Mouse (Mus musculus) embryonic facial prominence, embryonic 13.5 days (tissue): ENCODE results near the gene Coq4. TPM values are rescaled to one million over a fixed set of nuclear protein-coding genes. Genes with fewer than 3 reads are reported as not detected.

Experiments used
- ATAC-seq: fragments of 200-750 bp; cut with Nextera tagmentation; 2 replicates; pipeline ENCODE4 v1.8.0; 2017; ENCODE audit warnings: low read depth; ENCODE audit not compliant: insufficient number of reproducible peaks, insufficient read depth, low FRiP score, low TSS enrichment
- H3K27ac ChIP-seq: fragments of 300-500 bp; sonication (generic); 2 replicates; pipeline ENCODE4 v1.5.1; 2015; ENCODE audit warnings: moderate library complexity, mild to moderate bottlenecking, inconsistent platforms
- H3K27me3 ChIP-seq: fragments of 300-500 bp; sonication (generic); 2 replicates; pipeline ENCODE4 v1.6.1; 2015; ENCODE audit warnings: mild to moderate bottlenecking, inconsistent platforms
- H3K36me3 ChIP-seq: fragments of 300-500 bp; sonication (generic); 2 replicates; pipeline ENCODE4 v1.6.1; 2015; ENCODE audit warnings: mild to moderate bottlenecking, inconsistent platforms
- H3K4me1 ChIP-seq: fragments of 300-500 bp; sonication (generic); 2 replicates; pipeline ENCODE4 v1.6.1; 2015; ENCODE audit warnings: inconsistent platforms
- H3K4me2 ChIP-seq: fragments of 300-500 bp; sonication (generic); 2 replicates; pipeline ENCODE4 v1.6.1; 2015; ENCODE audit warnings: moderate library complexity, mild to moderate bottlenecking, inconsistent platforms
- H3K4me3 ChIP-seq: fragments of 300-500 bp; sonication (generic); 2 replicates; pipeline ENCODE4 v1.5.1; 2015; ENCODE audit warnings: mild to moderate bottlenecking, inconsistent platforms
- H3K9ac ChIP-seq: fragments of 300-500 bp; sonication (generic); 2 replicates; pipeline ENCODE4 v1.6.1; 2015; ENCODE audit warnings: mild to moderate bottlenecking, inconsistent platforms
- H3K9me3 ChIP-seq: fragments of 300-500 bp; sonication (generic); 2 replicates; pipeline ENCODE4 v1.6.1; 2016; ENCODE audit warnings: inconsistent platforms
- WGBS: fragments of 180-500 bp; shearing (Covaris S2); methylation state at CpG from one replicate; pipeline ENCODE4 v1.1.7; 2015; ENCODE audit warnings: mixed read lengths; 5-methylcytosine and 5-hydroxymethylcytosine counted together
- polyA plus RNA-seq: library from polyadenylated mRNA; unstranded; fragments of >200 nt; fragmentation: Nextera tagmentation; extraction: Ambion mirVana; gene quantifications from 2 replicates; pipeline ENCODE4 v1.2.1, GENCODE M21; 2015

Gene Coq4
- polyA plus RNA-seq, 1 experiment from 2014 or later: 31.1 TPM

DNA sequence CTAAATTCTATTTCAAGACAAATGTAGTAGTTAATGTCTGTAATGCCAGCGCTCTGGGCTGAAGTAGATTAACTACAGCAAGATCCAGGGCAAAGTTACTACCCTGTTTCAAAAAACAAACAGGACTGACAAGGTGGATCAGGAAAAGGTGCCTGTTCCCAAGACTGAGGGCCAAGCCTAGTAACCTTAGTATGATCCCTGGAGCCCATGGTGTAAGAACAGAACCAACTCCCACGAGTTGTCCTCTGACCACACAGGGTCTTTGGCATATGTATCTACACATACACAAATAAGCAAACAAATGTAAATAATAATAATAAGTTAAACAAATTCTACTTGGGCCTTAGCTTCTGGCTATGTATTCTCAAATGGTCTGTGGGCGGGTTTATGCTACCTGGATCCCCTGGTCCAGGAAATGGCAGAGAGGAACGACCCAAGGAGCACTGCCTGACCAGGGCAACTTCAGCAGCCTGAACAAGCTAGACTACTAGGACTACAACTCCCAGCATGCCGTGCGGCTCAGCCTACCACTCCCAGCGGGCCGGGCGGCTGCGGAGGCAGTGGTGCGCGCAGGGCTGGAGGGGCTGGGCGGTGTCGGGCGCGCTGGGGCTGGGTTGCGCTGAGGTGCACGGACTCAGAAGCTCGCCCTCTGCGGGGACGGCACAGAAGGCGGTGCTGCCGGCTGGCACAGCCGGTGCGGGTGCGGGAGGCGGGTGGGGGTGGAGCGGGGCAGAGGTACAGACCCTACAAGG is 15.0 kb downstream of the Coq4 start, which contains the start of gene Slc27a4:
Gene Slc27a4, plus strand, starts transcription at position 560 of the 752 bp plus-strand sequence.
- peak within 1 kb of the TSS; percentile 65 for H3K27ac ChIP-seq
- H3K4me3 ChIP-seq: peak within 1 kb of the TSS; percentile 71
- peak within 1 kb of the TSS; percentile 88 for H3K4me2 ChIP-seq
- WGBS: 5% methylated on average over 28 of the region's 28 CpGs
- peak within 1 kb of the TSS; percentile 85 for H3K9ac ChIP-seq
- no peaks in the 10 kb centered on the region for H3K9me3 ChIP-seq
- peaks cover 9% of the 10 kb centered on the region for H3K4me1 ChIP-seq
- H3K27me3 ChIP-seq: no peaks in the 10 kb centered on the region
- peaks cover 32% of the 10 kb centered on the region for H3K36me3 ChIP-seq
- ATAC-seq: peak; percentile 95

DNA sequence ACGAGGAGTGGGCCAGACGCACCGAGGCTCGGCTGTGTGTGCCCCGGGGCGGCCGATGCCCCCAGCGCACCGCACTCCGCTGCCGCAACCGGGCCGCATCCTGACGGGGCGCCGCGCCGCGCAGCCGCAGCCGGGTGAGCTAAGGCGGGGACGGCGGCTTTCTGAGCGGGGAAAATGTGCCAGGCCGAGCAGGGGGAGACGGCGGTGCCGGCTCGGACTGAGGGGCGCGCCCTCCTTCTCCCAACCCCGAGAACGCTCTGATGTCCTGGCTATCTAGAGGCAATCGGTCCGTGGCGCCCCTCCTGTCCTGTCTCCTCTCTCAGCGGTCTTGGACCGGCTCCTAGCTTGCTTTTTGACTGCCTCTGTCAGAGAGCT is 15.5 kb downstream of the Coq4 start:
- H3K4me3 ChIP-seq: peak overlapping the region; percentile 71
- peak overlapping the region; percentile 88 for H3K4me2 ChIP-seq
- H3K27me3 ChIP-seq: no peaks in the 10 kb centered on the region
- H3K9ac ChIP-seq: peak overlapping the region; percentile 85
- H3K36me3 ChIP-seq: peaks cover 35% of the 10 kb centered on the region
- H3K9me3 ChIP-seq: no peaks in the 10 kb centered on the region
- ATAC-seq: peak; percentile 70; the same call in 1 of the 2 replicates
- H3K27ac ChIP-seq: peak overlapping the region; percentile 65
- H3K4me1 ChIP-seq: peaks cover 9% of the 10 kb centered on the region
- under 1% methylated on average over 39 of the region's 39 CpGs for WGBS

DNA sequence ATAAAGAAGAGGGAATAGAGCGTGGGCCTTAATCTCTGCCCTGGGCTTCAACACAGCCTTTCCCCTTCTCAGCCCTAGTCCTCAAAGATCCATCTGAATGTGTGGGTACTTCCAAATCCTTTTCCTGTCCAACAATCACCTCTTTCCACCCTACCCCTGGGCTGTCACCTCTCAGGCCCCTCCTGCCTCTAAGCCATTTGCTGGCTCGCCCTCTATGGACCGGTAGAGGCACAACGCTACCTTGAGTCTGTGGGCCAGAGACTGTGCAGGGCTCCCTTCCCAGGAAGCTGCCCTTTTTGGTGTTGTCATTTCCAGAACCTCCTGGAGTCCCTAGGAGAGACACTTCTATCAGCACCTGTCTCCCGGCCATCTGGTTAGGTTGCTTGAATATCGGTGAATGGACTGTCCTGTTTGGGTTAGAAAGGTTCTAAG is 16.1 kb downstream of the Coq4 start:
- H3K36me3 ChIP-seq: peaks cover 41% of the 10 kb centered on the region
- no peak for ATAC-seq

DNA sequence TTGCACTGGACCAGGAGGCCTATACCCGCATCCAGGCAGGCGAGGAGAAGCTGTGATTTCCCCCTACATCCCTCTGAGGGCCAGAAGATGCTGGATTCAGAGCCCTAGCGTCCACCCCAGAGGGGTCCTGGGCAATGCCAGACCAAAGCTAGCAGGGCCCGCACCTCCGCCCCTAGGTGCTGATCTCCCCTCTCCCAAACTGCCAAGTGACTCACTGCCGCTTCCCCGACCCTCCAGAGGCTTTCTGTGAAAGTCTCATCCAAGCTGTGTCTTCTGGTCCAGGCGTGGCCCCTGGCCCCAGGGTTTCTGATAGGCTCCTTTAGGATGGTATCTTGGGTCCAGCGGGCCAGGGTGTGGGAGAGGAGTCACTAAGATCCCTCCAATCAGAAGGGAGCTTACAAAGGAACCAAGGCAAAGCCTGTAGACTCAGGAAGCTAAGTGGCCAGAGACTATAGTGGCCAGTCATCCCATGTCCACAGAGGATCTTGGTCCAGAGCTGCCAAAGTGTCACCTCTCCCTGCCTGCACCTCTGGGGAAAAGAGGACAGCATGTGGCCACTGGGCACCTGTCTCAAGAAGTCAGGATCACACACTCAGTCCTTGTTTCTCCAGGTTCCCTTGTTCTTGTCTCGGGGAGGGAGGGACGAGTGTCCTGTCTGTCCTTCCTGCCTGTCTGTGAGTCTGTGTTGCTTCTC is 28.5 kb downstream of the Coq4 start:
- Histone ChIP-seq H3K4me3 (no peak overlapping the region), H3K27me3 (no peaks in the 10 kb centered on the region), H3K27ac (no peak overlapping the region), H3K9ac (no peak overlapping the region), H3K4me1 (peaks cover 20% of the 10 kb centered on the region), H3K4me2 (no peak overlapping the region), H3K36me3 (peaks cover 61% of the 10 kb centered on the region), H3K9me3 (no peaks in the 10 kb centered on the region)
- WGBS: 82% methylated on average over 11 of the region's 11 CpGs
- no peak for ATAC-seq

More for the DNA sequence above, 16.1 kb downstream of the Coq4 start:
- WGBS: 18% methylated on average over 6 of the region's 6 CpGs
- Histone ChIP-seq H3K4me1 (peaks cover 9% of the 10 kb centered on the region), H3K9ac (peak overlapping the region; percentile 85), H3K27me3 (no peaks in the 10 kb centered on the region), H3K9me3 (no peaks in the 10 kb centered on the region), H3K4me3 (peak overlapping the region; percentile 71), H3K4me2 (peak overlapping the region; percentile 88), H3K27ac (no peak overlapping the region)

DNA sequence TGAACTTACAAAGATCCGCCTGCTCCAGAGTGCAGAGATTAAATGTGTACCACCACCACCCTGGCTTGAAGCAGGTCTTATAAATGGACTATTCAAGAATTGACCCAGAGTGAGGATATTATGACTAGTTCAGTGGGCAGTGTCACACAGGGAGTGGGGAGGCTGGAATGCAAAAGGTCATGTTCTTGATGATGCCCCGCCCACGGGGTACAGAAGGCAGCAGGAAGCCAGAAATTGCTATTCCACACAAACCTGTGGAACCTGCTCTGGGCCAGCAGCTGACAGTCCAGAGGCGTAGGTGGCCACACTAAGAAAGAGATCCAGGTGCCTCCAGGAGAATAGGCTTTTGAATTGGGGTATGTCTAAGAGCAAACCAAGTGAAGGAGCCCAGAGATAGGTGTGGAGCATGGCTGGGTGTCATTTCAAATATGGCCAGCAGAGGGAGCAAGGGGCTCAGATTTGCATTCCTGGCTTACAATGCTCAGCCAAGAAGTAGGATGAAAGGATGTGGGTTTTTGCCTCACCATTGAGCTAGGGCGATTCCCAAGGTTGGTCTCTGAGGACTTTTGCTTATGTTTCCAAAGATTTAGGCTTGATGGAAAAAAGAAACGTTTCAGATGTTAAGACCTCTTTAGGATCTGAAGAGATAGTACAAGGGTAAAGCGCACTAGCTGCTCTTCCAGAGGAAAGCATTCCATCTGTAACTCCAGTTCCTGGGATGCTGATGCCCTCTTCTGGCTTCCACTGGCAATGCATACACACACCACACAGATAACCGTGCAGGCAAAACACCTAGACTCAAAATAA is 30.3 kb downstream of the Coq4 start:
- ATAC-seq: peak; percentile 50; the same call in 1 of the 2 replicates
- H3K27me3 ChIP-seq: no peaks in the 10 kb centered on the region
- no peak overlapping the region for H3K4me3 ChIP-seq
- H3K9ac ChIP-seq: no peak overlapping the region
- H3K4me2 ChIP-seq: no peak overlapping the region; the same call in none of the 2 replicates
- H3K9me3 ChIP-seq: no peaks in the 10 kb centered on the region
- H3K4me1 ChIP-seq: peaks cover 23% of the 10 kb centered on the region
- H3K36me3 ChIP-seq: peaks cover 43% of the 10 kb centered on the region
- H3K27ac ChIP-seq: 0 out of 2 replicates have a peak overlapping the region, but pooled peaks have one; percentile 5
- 31% methylated on average over 8 of the region's 8 CpGs for WGBS

DNA sequence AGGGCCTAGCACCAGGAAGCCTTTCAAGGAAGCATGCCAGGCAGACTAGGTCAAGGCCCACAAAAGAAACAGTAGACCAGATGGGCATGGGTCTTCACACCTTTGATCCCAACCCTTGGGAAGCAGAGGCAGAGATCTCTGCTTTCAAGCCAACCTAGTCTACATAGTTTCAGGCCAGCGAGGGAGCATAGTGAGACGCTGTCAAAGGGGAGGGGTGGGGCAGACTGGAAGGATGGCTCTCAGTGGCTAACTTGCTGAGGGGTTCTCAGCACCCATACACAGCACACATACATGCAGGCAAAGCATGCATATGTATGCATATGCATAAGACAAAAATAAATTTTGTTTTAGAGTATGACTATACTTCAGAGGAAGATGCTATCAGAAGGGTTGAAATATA is 32.1 kb downstream of the Coq4 start:
- Histone ChIP-seq H3K27me3 (no peaks in the 10 kb centered on the region), H3K4me2 (peak overlapping the region; percentile 75), H3K9ac (peak overlapping the region; percentile 44; the same call in 1 of the 2 replicates), H3K9me3 (no peaks in the 10 kb centered on the region), H3K27ac (peak overlapping the region; percentile 96), H3K4me3 (no peak overlapping the region; the same call in 1 of the 2 replicates), H3K36me3 (peaks cover 26% of the 10 kb centered on the region), H3K4me1 (peaks cover 23% of the 10 kb centered on the region)
- ATAC-seq: no peak
- WGBS: 12% methylated on average over 2 of the region's 2 CpGs

DNA sequence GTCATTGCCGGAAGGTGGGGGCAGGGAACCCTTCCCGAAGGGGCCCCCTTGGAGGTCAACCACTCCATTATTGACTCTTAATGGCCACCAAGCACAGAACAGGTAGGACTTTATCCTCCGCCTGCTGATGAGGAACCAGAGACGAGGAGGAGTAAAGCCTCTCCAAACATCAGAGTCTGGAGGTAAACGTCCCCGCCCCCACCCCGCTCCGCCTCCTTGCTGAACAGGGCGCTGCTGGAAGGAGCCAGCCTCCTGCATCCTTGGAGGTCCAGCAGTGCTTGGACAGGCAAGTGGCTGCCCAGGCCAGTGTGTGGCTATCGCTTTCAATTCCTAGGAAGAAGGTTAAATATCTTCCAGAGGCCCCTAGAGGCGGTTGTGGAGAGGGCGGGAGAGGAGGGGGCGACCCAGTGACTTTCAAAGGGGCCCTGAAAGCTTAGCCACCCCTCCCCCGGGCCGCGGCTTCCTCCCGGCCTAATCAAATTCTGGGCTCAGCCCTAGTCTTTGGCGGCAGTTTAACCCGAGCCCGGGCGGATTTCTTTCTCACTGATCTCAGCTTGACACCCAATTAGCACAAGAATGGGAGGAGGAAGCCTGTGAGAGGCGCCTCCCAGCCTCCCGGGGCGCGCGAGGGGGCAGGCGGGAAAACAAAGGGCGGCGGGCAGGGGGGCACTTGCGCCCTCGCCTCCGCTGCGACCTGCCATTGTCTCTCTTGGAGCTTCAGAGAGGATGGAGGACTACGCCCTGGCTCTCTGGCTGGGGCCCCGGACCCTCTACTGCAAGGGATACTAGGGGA is 32.9 kb downstream of the Coq4 start, which contains the start of gene Urm1:
Gene Urm1, plus strand, starts transcription at position 51 of the 793 bp plus-strand sequence.
- no peaks in the 10 kb centered on the region for H3K27me3 ChIP-seq
- ATAC-seq: peak; percentile 72
- peaks cover 23% of the 10 kb centered on the region for H3K4me1 ChIP-seq
- H3K9ac ChIP-seq: peak within 1 kb of the TSS; percentile 85
- no peaks in the 10 kb centered on the region for H3K9me3 ChIP-seq
- 1% methylated on average over 35 of the region's 35 CpGs for WGBS
- H3K27ac ChIP-seq: peak within 1 kb of the TSS; percentile 96
- H3K4me3 ChIP-seq: peak within 1 kb of the TSS; percentile 52
- H3K36me3 ChIP-seq: peaks cover 18% of the 10 kb centered on the region
- H3K4me2 ChIP-seq: peak within 1 kb of the TSS; percentile 75

DNA sequence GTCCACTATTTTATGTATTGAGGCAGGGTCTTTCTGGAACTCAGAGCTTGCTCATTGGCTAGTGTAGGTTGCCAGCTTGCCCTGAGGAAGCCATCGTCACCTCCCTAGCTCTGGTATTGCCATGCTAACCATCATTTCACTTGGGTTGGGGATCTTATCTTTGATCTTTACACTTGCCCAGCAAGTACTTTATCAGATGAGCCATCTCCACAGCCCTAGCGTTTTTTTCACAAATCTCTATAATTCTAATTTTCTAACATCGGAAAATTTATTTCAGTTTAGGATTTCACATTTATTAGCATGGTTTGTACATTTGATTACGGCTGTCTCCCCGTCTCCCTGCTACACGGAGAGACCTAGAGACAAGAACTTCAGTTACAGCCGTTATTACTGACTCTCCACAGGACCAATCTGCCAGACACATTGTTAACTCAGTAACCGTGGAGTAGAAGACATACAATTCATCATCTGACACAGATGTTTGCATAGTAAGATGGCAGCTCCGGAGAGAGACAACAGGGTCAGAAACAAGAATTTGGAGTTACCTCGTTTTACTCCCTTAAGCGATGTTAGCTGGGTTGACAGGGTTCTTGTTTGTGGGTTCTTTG is 39.1 kb downstream of the Coq4 start:
- Histone ChIP-seq H3K4me2 (peak overlapping the region; percentile 71), H3K9ac (peak overlapping the region; percentile 82), H3K4me3 (peak overlapping the region; percentile 90), H3K27ac (peak overlapping the region; percentile 95), H3K9me3 (no peaks in the 10 kb centered on the region), H3K36me3 (0 out of 2 replicates have a peak, but pooled peaks cover 3% of the 10 kb centered on the region), H3K4me1 (peaks cover 10% of the 10 kb centered on the region), H3K27me3 (no peaks in the 10 kb centered on the region)
- 13% methylated on average over 11 of the region's 11 CpGs for WGBS
- no peak for ATAC-seq

DNA sequence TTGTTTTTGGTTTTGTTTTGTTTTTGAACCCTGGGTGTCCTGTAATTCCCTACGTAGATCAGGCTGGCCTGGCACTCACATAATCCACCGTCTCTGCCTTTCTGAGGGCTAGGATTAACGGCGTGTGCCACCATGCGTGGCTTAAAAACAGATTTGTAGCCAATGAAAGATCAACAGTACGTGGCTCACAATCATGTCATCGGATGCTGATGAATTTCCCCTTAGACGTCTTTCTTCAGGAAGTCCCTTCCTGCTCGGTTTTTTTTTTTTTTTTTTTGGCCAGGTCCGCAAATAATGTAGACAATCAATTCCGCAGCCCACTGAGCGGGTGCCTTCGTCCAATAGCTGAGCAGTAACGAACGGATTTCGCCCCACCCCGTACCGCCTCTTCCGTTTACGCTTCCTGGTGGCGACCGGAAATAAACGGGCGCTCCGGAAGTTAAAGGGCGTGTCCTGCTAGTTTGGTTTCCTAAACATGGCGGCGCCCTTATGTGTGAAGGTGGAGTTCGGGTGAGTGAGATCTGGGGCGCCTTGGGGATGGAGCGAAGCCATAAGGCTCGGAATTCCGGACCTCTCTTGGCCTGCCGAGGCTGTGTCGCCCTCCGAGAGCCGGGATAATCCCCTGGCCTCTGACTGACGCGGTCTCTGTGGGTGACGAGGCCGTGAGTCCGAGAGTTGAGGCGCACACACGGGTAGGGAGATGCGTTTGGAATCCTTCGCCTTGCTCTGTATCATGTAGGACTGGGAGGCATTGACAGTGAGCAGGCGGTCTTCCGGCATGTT is 39.8 kb downstream of the Coq4 start:
- WGBS: under 1% methylated on average over 48 of the region's 48 CpGs
- peak; percentile 95 for ATAC-seq
- H3K27me3 ChIP-seq: no peaks in the 10 kb centered on the region
- peak overlapping the region; percentile 90 for H3K4me3 ChIP-seq
- H3K4me1 ChIP-seq: peaks cover 10% of the 10 kb centered on the region
- H3K27ac ChIP-seq: peak overlapping the region; percentile 95
- 0 out of 2 replicates have a peak, but pooled peaks cover 3% of the 10 kb centered on the region for H3K36me3 ChIP-seq
- H3K4me2 ChIP-seq: peak overlapping the region; percentile 71
- H3K9ac ChIP-seq: peak overlapping the region; percentile 82
- no peaks in the 10 kb centered on the region for H3K9me3 ChIP-seq

DNA sequence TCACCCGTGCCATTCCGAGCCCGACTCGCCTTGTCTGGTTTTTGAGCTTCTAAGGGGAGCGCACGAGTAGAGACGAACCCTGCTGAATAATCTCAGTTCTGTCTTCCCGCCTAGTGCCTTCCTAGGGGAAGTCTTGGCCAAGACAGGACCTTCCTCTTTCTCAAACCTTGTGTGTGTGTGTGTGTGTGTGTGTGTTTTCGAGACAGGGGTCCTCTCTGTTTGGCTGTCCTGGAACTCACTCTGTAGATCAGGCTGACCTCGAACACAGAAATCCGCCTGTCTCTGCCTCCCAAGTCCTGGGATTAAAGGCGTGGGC is 40.4 kb downstream of the Coq4 start:
- no peak for ATAC-seq
- peaks cover 6% of the 10 kb centered on the region for H3K36me3 ChIP-seq
- peak overlapping the region; percentile 90 for H3K4me3 ChIP-seq
- no peaks in the 10 kb centered on the region for H3K27me3 ChIP-seq
- WGBS: 4% methylated on average over 12 of the region's 12 CpGs
- H3K27ac ChIP-seq: 0 out of 2 replicates have a peak overlapping the region, but pooled peaks have one; percentile 29
- no peaks in the 10 kb centered on the region for H3K9me3 ChIP-seq
- H3K4me1 ChIP-seq: peaks cover 10% of the 10 kb centered on the region
- peak overlapping the region; percentile 71 for H3K4me2 ChIP-seq
- peak overlapping the region; percentile 82 for H3K9ac ChIP-seq
